Mouse (Mus musculus): ENCODE measurements at regions not wholly inside any gene's neighbourhood (a gene's known extent, or its start where the extent isn't known, plus 50 kb on each side); places are given as distances from the start of the nearest gene placed in this dataset.

- DNase-seq (ENCODE audit: low spot score), result no peak
Observed at GRCm38 (mm10) chr8:107642241-107642640, 54.0 kb upstream of the Psmd7 start.

- DNase-seq (ENCODE audit: low spot score), result no peak
Observed at GRCm38 (mm10) chr8:107647936-107648335, 59.7 kb upstream of the Psmd7 start.

GRCm38 (mm10) chr8:107650306-107650705 is 62.0 kb upstream of the Psmd7 start:
- no peak for DNase-seq (ENCODE audit: low spot score)

GRCm38 (mm10) chr8:107651424-107651823 is 63.2 kb upstream of the Psmd7 start:
- no peak for DNase-seq (ENCODE audit: low spot score)

- DNase-seq (ENCODE audit: low spot score), result no peak
Observed at GRCm38 (mm10) chr8:107652226-107652625, 64.0 kb upstream of the Psmd7 start.

- DNase-seq (ENCODE audit: low spot score), result no peak
Observed at GRCm38 (mm10) chr8:107653711-107654110, 65.4 kb upstream of the Psmd7 start.

GRCm38 (mm10) chr8:107656622-107657021 is 68.4 kb upstream of the Psmd7 start:
- no peak for DNase-seq (ENCODE audit: low spot score)

GRCm38 (mm10) chr8:107657741-107658140 is 69.5 kb upstream of the Psmd7 start:
- DNase-seq (ENCODE audit: low spot score), result no peak

GRCm38 (mm10) chr8:107658386-107658785 is 70.1 kb upstream of the Psmd7 start:
- DNase-seq (ENCODE audit: low spot score), result no peak

- no peak for DNase-seq (ENCODE audit: low spot score)
Observed at GRCm38 (mm10) chr8:107660624-107661023, 72.4 kb upstream of the Psmd7 start.

- no peak for DNase-seq (ENCODE audit: low spot score)
Observed at GRCm38 (mm10) chr8:107669608-107670007, 81.3 kb upstream of the Psmd7 start.

GRCm38 (mm10) chr8:107671471-107671870 is 83.2 kb upstream of the Psmd7 start:
- DNase-seq (ENCODE audit: low spot score), result no peak

GRCm38 (mm10) chr8:107672691-107673090 is 84.4 kb upstream of the Psmd7 start:
- no peak for DNase-seq (ENCODE audit: low spot score)

GRCm38 (mm10) chr8:107682066-107682465 is 93.8 kb upstream of the Psmd7 start:
- no peak for DNase-seq (ENCODE audit: low spot score)

GRCm38 (mm10) chr8:107684721-107685691 is 96.7 kb upstream of the Psmd7 start:
- peak; percentile 9 for DNase-seq (ENCODE audit: low spot score)

GRCm38 (mm10) chr8:107686936-107687335 is 98.7 kb upstream of the Psmd7 start:
- no peak for DNase-seq (ENCODE audit: low spot score)

GRCm38 (mm10) chr8:107687529-107687928 is 99.3 kb upstream of the Psmd7 start:
- no peak for DNase-seq (ENCODE audit: low spot score)

- no peak for DNase-seq (ENCODE audit: low spot score)
Observed at GRCm38 (mm10) chr8:107689020-107689419, 100.8 kb upstream of the Psmd7 start.

- no peak for DNase-seq (ENCODE audit: low spot score)
Observed at GRCm38 (mm10) chr8:107691251-107691650, 103.0 kb upstream of the Psmd7 start.

- DNase-seq (ENCODE audit: low spot score), result no peak
Observed at GRCm38 (mm10) chr8:107696384-107697346, 108.4 kb upstream of the Psmd7 start.

- DNase-seq (ENCODE audit: low spot score), result no peak
Observed at GRCm38 (mm10) chr8:107699307-107699706, 111.0 kb upstream of the Psmd7 start.

GRCm38 (mm10) chr8:107699759-107700158 is 111.5 kb upstream of the Psmd7 start:
- no peak for DNase-seq (ENCODE audit: low spot score)

- DNase-seq (ENCODE audit: low spot score), result no peak
Observed at GRCm38 (mm10) chr8:107715901-107716300, 127.6 kb upstream of the Psmd7 start.
